In the genomic region with DNA sequence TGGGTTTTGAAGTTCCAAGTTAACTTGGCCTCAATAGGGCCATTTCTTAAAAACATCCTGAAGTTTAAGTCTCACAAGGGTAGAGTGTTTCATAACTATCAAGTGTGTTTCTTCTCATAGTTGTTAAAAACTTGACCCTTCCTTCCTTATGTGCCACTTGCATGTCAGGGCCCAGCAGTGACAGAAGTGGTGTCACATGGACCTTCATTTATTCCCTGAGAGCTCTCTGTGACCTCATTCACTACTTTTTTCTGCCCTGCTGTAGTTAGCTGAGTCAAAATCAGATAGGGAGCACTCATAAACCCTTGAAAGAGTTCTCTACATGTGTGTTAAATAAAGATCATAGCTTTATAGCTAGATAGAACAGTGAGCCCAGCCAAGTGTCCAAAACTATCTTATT, we compare ENCODE assay signal across 37 mouse cellular contexts. TPM values are rescaled to one million over a fixed set of nuclear protein-coding genes. Genes with fewer than 3 reads are reported as not detected.
"Had no signal": no experiment of that assay in that cellular context is flagged by ENCODE, and none has a peak within 500 bp of the region (broad histone marks: within the 10 kb centered on the region; RNA-seq: fewer than 3 reads in every experiment).

No protein-coding gene starts in this region.

- H3K4me1 ChIP-seq: hindbrain, embryonic 13.5 days; limb, embryonic 13.5 days had no signal

- H3K36me3 ChIP-seq: heart, embryonic 13.5 days; heart, embryonic 15.5 days; hindbrain, embryonic 13.5 days; hindbrain, embryonic 15.5 days; kidney, embryonic 15.5 days; limb, embryonic 13.5 days; limb, embryonic 15.5 days had no signal

- H3K27me3 ChIP-seq: heart, embryonic 13.5 days; heart, embryonic 15.5 days; hindbrain, embryonic 15.5 days; limb, embryonic 13.5 days; limb, embryonic 15.5 days had no signal

- H3K27ac ChIP-seq: heart, adult 2 months; heart, embryonic 13.5 days; heart, embryonic 15.5 days; hindbrain, embryonic 13.5 days; hindbrain, postnatal 0 days; kidney, embryonic 15.5 days; kidney, postnatal 0 days; limb, embryonic 13.5 days; limb, embryonic 15.5 days had no signal

- DNase-seq: gastrocnemius, postnatal 10 days; gastrocnemius, postnatal 36 days; heart, adult 11 months; heart, adult 2 months; heart, postnatal 14 days; heart, postnatal 36 days; kidney, adult 11 months; kidney, adult 2 months; kidney, adult 9 months; kidney, postnatal 14 days; kidney, postnatal 36 days; layer of hippocampus, adult 9-11 months; layer of hippocampus, postnatal 36 days; left cerebral cortex, postnatal 4 days had no signal

- H3K4me3 ChIP-seq: heart, adult 2 months; heart, embryonic 13.5 days; heart, embryonic 15.5 days; kidney, embryonic 15.5 days; limb, embryonic 13.5 days; limb, embryonic 15.5 days had no signal

RNA-seq across cellular contexts. Expression of a gene that starts 41.4 kb away (rescaled TPM):
- total RNA-seq: heart, adult 2 months; heart, postnatal 14 days; hematopoietic stem cell, adult 5-6 weeks; hindbrain, postnatal 0 days; layer of hippocampus, adult 18-20 months; layer of hippocampus, adult 8-10 months; left cerebral cortex, adult 18-20 months; left cerebral cortex, postnatal 10 days; left cerebral cortex, postnatal 25 days; left cerebral cortex, postnatal 4 days; liver, adult 2 months had no signal
- polyA plus RNA-seq: frontal cortex, adult 2 months; heart, adult 2 months; heart, embryonic 11.5 days; heart, embryonic 13.5 days; heart, embryonic 15.5 days; heart, postnatal 0 days; hindbrain, embryonic 11.5 days; hindbrain, embryonic 13.5 days; hindbrain, embryonic 15.5 days; hindbrain, postnatal 0 days; intestine, embryonic 14.5 days; intestine, embryonic 16.5 days; kidney, adult 2 months; kidney, embryonic 15.5 days; kidney, postnatal 0 days; limb, embryonic 11.5 days; limb, embryonic 13.5 days; limb, embryonic 15.5 days; liver, adult 2 months had no signal
